Mouse (Mus musculus) kidney, postnatal 0 days (tissue): ENCODE data around the gene Arrdc1. TPM values are rescaled to one million over a fixed set of nuclear protein-coding genes. Genes with fewer than 3 reads are reported as not detected.
A peak's percentile ranks its signal among the peaks of the same experiment; 100 is the strongest.

Experiments
- ATAC-seq: fragments of 200-750 bp; cut with Nextera tagmentation; replicated peaks from 2 replicates; pipeline ENCODE4 v1.8.0; 2017; ENCODE audit warnings: low read depth, moderate number of reproducible peaks, moderate TSS enrichment, moderate library complexity; ENCODE audit not compliant: low FRiP score
- DNase-seq: peaks from one replicate; pipeline ENCODE4 v3.0.0-alpha.2; 2016; ENCODE audit warnings: low spot score
- H3K27ac ChIP-seq: fragments of 300-500 bp; sonication (generic); 2 replicates; pipeline ENCODE4 v1.5.1; 2014; ENCODE audit warnings: mild to moderate bottlenecking
- H3K27me3 ChIP-seq: fragments of 300-500 bp; sonication (generic); 2 replicates; pipeline ENCODE4 v1.6.1; 2014; ENCODE audit warnings: low read length, mixed read lengths; ENCODE audit not compliant: insufficient read depth
- H3K36me3 ChIP-seq: fragments of 300-500 bp; sonication (generic); 2 replicates; pipeline ENCODE4 v1.6.1; 2014; ENCODE audit warnings: low read length, mixed read lengths; ENCODE audit not compliant: insufficient read depth
- H3K4me1 ChIP-seq: fragments of 300-500 bp; sonication (generic); replicated peaks from 2 replicates; pipeline ENCODE4 v1.6.1; 2014; ENCODE audit warnings: antibody characterized with exemption, low read length, mixed read lengths; ENCODE audit not compliant: insufficient read depth
- H3K4me2 ChIP-seq: fragments of 300-500 bp; sonication (generic); 2 replicates; pipeline ENCODE4 v1.6.1; 2014; ENCODE audit warnings: mild to moderate bottlenecking, low read length, moderate library complexity, mixed read lengths
- H3K4me3 ChIP-seq: fragments of 300-500 bp; sonication (generic); replicated peaks from 2 replicates; pipeline ENCODE4 v1.5.1; 2014; ENCODE audit warnings: low read depth, low read length
- H3K9ac ChIP-seq: fragments of 300-500 bp; sonication (generic); 2 replicates; pipeline ENCODE4 v1.6.1; 2014; ENCODE audit warnings: low read depth, low read length
- H3K9me3 ChIP-seq: fragments of 300-500 bp; sonication (generic); replicated peaks from 2 replicates; pipeline ENCODE4 v1.6.1; 2016; ENCODE audit warnings: low read length, inconsistent platforms, mixed read lengths
- CTCF ChIP-seq: IDR thresholded peaks from 2 replicates; pipeline ENCODE4 v1.5.1; 2016; ENCODE audit warnings: antibody characterized with exemption, low read depth, mild to moderate bottlenecking, moderate library complexity
- WGBS: fragments of 180-500 bp; shearing (Covaris S2); extraction: QIAGEN DNeasy Blood & Tissue Kit; methylation state at CpG from one replicate; pipeline ENCODE4 v1.1.7; 2014; 5-methylcytosine and 5-hydroxymethylcytosine counted together
- polyA plus RNA-seq: library from polyadenylated mRNA; unstranded; fragments of >200 nt; fragmentation: Nextera tagmentation; extraction: Ambion mirVana; gene quantifications from 2 replicates; pipeline ENCODE4 v1.2.1, GENCODE M21; 2015

Gene Arrdc1
- polyA plus RNA-seq, 1 experiment from 2014 or later: 66.3 TPM

GRCm38 (mm10) chr2:24942092-24942491 is 7.0 kb upstream of the Arrdc1 start:
- Histone ChIP-seq H3K36me3 (no peaks in the 10 kb centered on the region), H3K4me1 (no peaks in the 10 kb centered on the region), H3K9me3 (no peaks in the 10 kb centered on the region), H3K9ac (no peak overlapping the region), H3K27ac (no peak overlapping the region), H3K4me2 (no peak overlapping the region), H3K27me3 (no peaks in the 10 kb centered on the region), H3K4me3 (no peak overlapping the region)
- DNase-seq (no peak), ATAC-seq (no peak)
- TF ChIP-seq CTCF: no peak
- 60% methylated on average over 4 of the region's 4 CpGs for WGBS

- Histone ChIP-seq H3K27me3 (no peaks in the 10 kb centered on the region), H3K4me3 (peak overlapping the region; percentile 51), H3K36me3 (no peaks in the 10 kb centered on the region), H3K4me2 (peak overlapping the region; percentile 72), H3K9ac (peak overlapping the region; percentile 62), H3K27ac (peak overlapping the region; percentile 86), H3K9me3 (no peaks in the 10 kb centered on the region), H3K4me1 (peaks cover 10% of the 10 kb centered on the region; the same call in 1 of the 2 replicates)
- peak; percentile 52 for DNase-seq
- peak; percentile 78 for ATAC-seq
- 5% methylated on average over 19 of the region's 19 CpGs for WGBS
- no peak for TF ChIP-seq CTCF
These were observed 550 bp downstream of the Arrdc1 start for GRCm38 (mm10) chr2:24934441-24934963.

GRCm38 (mm10) chr2:24929593-24929992 is 5.5 kb downstream of the Arrdc1 start:
- no peaks in the 10 kb centered on the region for H3K27me3 ChIP-seq
- no peak for TF ChIP-seq CTCF
- DNase-seq: no peak
- no peak for ATAC-seq
- H3K4me2 ChIP-seq: no peak overlapping the region
- peak overlapping the region; percentile 76; the same call in 1 of the 2 replicates for H3K27ac ChIP-seq
- 0 out of 2 replicates have a peak, but pooled peaks cover 5% of the 10 kb centered on the region for H3K36me3 ChIP-seq
- H3K9me3 ChIP-seq: no peaks in the 10 kb centered on the region
- H3K4me3 ChIP-seq: no peak overlapping the region
- WGBS: 93% methylated on average over 5 of the region's 5 CpGs
- H3K9ac ChIP-seq: no peak overlapping the region
- H3K4me1 ChIP-seq: peaks cover 26% of the 10 kb centered on the region; the same call in 1 of the 2 replicates

- no peaks in the 10 kb centered on the region for H3K27me3 ChIP-seq
- no peak for DNase-seq
- 48% methylated on average over 2 of the region's 2 CpGs for WGBS
- peak overlapping the region; percentile 76; the same call in 1 of the 2 replicates for H3K27ac ChIP-seq
- H3K4me3 ChIP-seq: no peak overlapping the region
- no peak overlapping the region for H3K4me2 ChIP-seq
- no peak overlapping the region for H3K9ac ChIP-seq
- peaks cover 22% of the 10 kb centered on the region; the same call in 1 of the 2 replicates for H3K4me1 ChIP-seq
- H3K9me3 ChIP-seq: no peaks in the 10 kb centered on the region
- no peak; the same call in 1 of the 2 replicates for ATAC-seq
- no peak for TF ChIP-seq CTCF
- 0 out of 2 replicates have a peak, but pooled peaks cover 5% of the 10 kb centered on the region for H3K36me3 ChIP-seq
These were observed 5.9 kb downstream of the Arrdc1 start for GRCm38 (mm10) chr2:24929119-24929518.

- Histone ChIP-seq H3K4me2 (0 out of 2 replicates have a peak overlapping the region, but pooled peaks have one; percentile 2), H3K27me3 (no peaks in the 10 kb centered on the region), H3K4me3 (no peak overlapping the region), H3K9me3 (no peaks in the 10 kb centered on the region), H3K27ac (peak overlapping the region; percentile 76), H3K9ac (no peak overlapping the region), H3K4me1 (peaks cover 17% of the 10 kb centered on the region; the same call in 1 of the 2 replicates), H3K36me3 (0 out of 2 replicates have a peak, but pooled peaks cover 5% of the 10 kb centered on the region)
- peak; percentile 83 for ATAC-seq
- peak; percentile 40 for DNase-seq
- no peak for TF ChIP-seq CTCF
- 52% methylated on average over 4 of the region's 4 CpGs for WGBS
These were observed 7.1 kb downstream of the Arrdc1 start for GRCm38 (mm10) chr2:24927810-24928479.

GRCm38 (mm10) chr2:24926965-24927358 is 8.1 kb downstream of the Arrdc1 start:
- DNase-seq (no peak), ATAC-seq (no peak)
- no peaks in the 10 kb centered on the region for H3K9me3 ChIP-seq
- H3K4me3 ChIP-seq: no peak overlapping the region
- no peak overlapping the region for H3K9ac ChIP-seq
- H3K4me2 ChIP-seq: no peak overlapping the region
- no peak for TF ChIP-seq CTCF
- H3K27ac ChIP-seq: peak overlapping the region; percentile 76; the same call in 1 of the 2 replicates
- 71% methylated on average over 7 of the region's 7 CpGs for WGBS
- 0 out of 2 replicates have a peak, but pooled peaks cover 5% of the 10 kb centered on the region for H3K36me3 ChIP-seq
- peaks cover 17% of the 10 kb centered on the region; the same call in 1 of the 2 replicates for H3K4me1 ChIP-seq
- H3K27me3 ChIP-seq: no peaks in the 10 kb centered on the region
